Mouse (Mus musculus) liver, embryonic 14.5 days (tissue): ENCODE results near the gene Ugt8a. TPM values are rescaled to one million over a fixed set of nuclear protein-coding genes. Genes with fewer than 3 reads are reported as not detected.

Source experiments
- ATAC-seq: fragments of 200-750 bp; cut with Nextera tagmentation; 2 replicates; pipeline ENCODE4 v1.8.0; 2017; ENCODE audit warnings: moderate number of reproducible peaks, mild to moderate bottlenecking, moderate library complexity; ENCODE audit not compliant: insufficient read depth
- DNase-seq, 3 experiments: peaks; one replicate each; pipeline ENCODE4 v3.0.0-alpha.2; 2012 to 2013; ENCODE audit warnings: low read depth in 3 of 3, low spot score in 3 of 3
- H3K27ac ChIP-seq: fragments of 300-500 bp; sonication (generic); 2 replicates; pipeline ENCODE4 v1.5.1; 2014; ENCODE audit warnings: moderate library complexity, mild to moderate bottlenecking, control low read depth, inconsistent platforms
- H3K27me3 ChIP-seq: fragments of 300-500 bp; sonication (generic); 2 replicates; pipeline ENCODE4 v1.6.1; 2014; ENCODE audit warnings: mild to moderate bottlenecking, low read length, moderate library complexity; ENCODE audit not compliant: control insufficient read depth, insufficient read depth
- H3K36me3 ChIP-seq: fragments of 300-500 bp; sonication (generic); replicated peaks from 2 replicates; pipeline ENCODE4 v1.6.1; 2014; ENCODE audit warnings: low read depth; ENCODE audit not compliant: control insufficient read depth, insufficient read depth
- H3K4me1 ChIP-seq, 2 experiments: fragments of 200-500 bp in 1 of 2; fragments of 300-500 bp in 1 of 2; sonication (generic) in 1 of 2; replicated peaks; 2 replicates each; pipeline ENCODE4 v1.6.1; 2012 to 2014; ENCODE audit warnings: antibody characterized with exemption in 1 of 2, inconsistent platforms in 1 of 2, low read length in 1 of 2; ENCODE audit not compliant: control insufficient read depth in 2 of 2, insufficient read depth in 2 of 2
- H3K4me2 ChIP-seq: fragments of 300-500 bp; sonication (generic); 2 replicates; pipeline ENCODE4 v1.6.1; 2014; ENCODE audit warnings: low read depth, mild to moderate bottlenecking, control low read depth, moderate library complexity
- H3K4me3 ChIP-seq, 2 experiments: fragments of 200-500 bp in 1 of 2; fragments of 300-500 bp in 1 of 2; sonication (generic) in 1 of 2; 2 replicates each; pipeline ENCODE4 v1.5.1; 2012 to 2014; ENCODE audit warnings: low read depth in 2 of 2, low read length in 2 of 2, mild to moderate bottlenecking in 2 of 2, control low read depth in 1 of 2, inconsistent platforms in 1 of 2, moderate library complexity in 1 of 2; ENCODE audit not compliant: insufficient read depth in 1 of 2
- H3K9ac ChIP-seq: fragments of 300-500 bp; sonication (generic); replicated peaks from 2 replicates; pipeline ENCODE4 v1.6.1; 2014; ENCODE audit warnings: mild to moderate bottlenecking, control low read depth, moderate library complexity
- H3K9me3 ChIP-seq: fragments of 300-500 bp; sonication (generic); 2 replicates; pipeline ENCODE4 v1.6.1; 2016; ENCODE audit warnings: low read length, mixed read lengths; ENCODE audit not compliant: control insufficient read depth
- CTCF ChIP-seq: IDR thresholded peaks from 2 replicates; pipeline ENCODE4 v1.5.1; 2016; ENCODE audit warnings: antibody characterized with exemption, low read depth, control low read depth
- EP300 ChIP-seq: IDR thresholded peaks from 2 replicates; pipeline ENCODE4 v1.6.1; 2016; ENCODE audit warnings: antibody characterized with exemption, low read depth
- WGBS: fragments of 180-500 bp; shearing (Covaris S2); extraction: QIAGEN DNeasy Blood & Tissue Kit; methylation state at CpG from one replicate; pipeline ENCODE4 v1.1.7; 2014; ENCODE audit not compliant: insufficient replicate concordance; 5-methylcytosine and 5-hydroxymethylcytosine counted together
- polyA plus RNA-seq, 2 experiments: library from polyadenylated mRNA; depleted of rRNA in 1 of 2; stranded (reverse) in 1 of 2; unstranded in 1 of 2; fragments of >200 nt; fragmentation: Nextera tagmentation in 1 of 2; extraction: Ambion mirVana in 1 of 2; gene quantifications; 2 replicates each; pipeline versions ENCODE4 v1.2.1 to v1.2.3; 2012 to 2014

Ugt8a gene
- polyA plus RNA-seq, 2 experiments: 0.15 to 0.28 TPM

GRCm38 (mm10) chr3:125898976-125899375 lies 39.4 kb downstream of the Ugt8a start:
- DNase-seq (no peak), ATAC-seq (no peak)
- H3K4me1 ChIP-seq: no peaks in the 10 kb centered on the region
- no peak overlapping the region for H3K4me2 ChIP-seq
- H3K36me3 ChIP-seq: no peaks in the 10 kb centered on the region
- H3K27me3 ChIP-seq: no peaks in the 10 kb centered on the region
- H3K27ac ChIP-seq: no peak overlapping the region
- H3K4me3 ChIP-seq: no peak overlapping the region
- no peak overlapping the region for H3K9ac ChIP-seq
- TF ChIP-seq CTCF (no peak), EP300 (no peak)
- no peaks in the 10 kb centered on the region for H3K9me3 ChIP-seq
- 60% methylated on average over 1 of the region's 1 CpGs for WGBS

GRCm38 (mm10) chr3:125887109-125887508 lies 51.3 kb downstream of the Ugt8a start:
- H3K4me2 ChIP-seq: no peak overlapping the region
- H3K4me3 ChIP-seq: no peak overlapping the region
- ATAC-seq: no peak
- H3K36me3 ChIP-seq: no peaks in the 10 kb centered on the region
- TF ChIP-seq EP300 (no peak), CTCF (no peak)
- no peak for DNase-seq
- H3K9ac ChIP-seq: no peak overlapping the region
- H3K27ac ChIP-seq: no peak overlapping the region
- no peaks in the 10 kb centered on the region for H3K9me3 ChIP-seq
- H3K27me3 ChIP-seq: no peaks in the 10 kb centered on the region
- WGBS: 42% methylated on average over 2 of the region's 2 CpGs
- H3K4me1 ChIP-seq: no peaks in the 10 kb centered on the region

GRCm38 (mm10) chr3:125884879-125885278 lies 53.5 kb downstream of the Ugt8a start:
- Histone ChIP-seq H3K4me1 (no peaks in the 10 kb centered on the region), H3K9me3 (no peaks in the 10 kb centered on the region), H3K27me3 (no peaks in the 10 kb centered on the region), H3K36me3 (no peaks in the 10 kb centered on the region), H3K27ac (no peak overlapping the region), H3K4me2 (no peak overlapping the region), H3K4me3 (no peak overlapping the region), H3K9ac (no peak overlapping the region)
- TF ChIP-seq CTCF: no peak
- TF ChIP-seq EP300: no peak
- 64% methylated on average over 2 of the region's 2 CpGs for WGBS
- DNase-seq (no peak), ATAC-seq (no peak)

- H3K27ac ChIP-seq: no peak overlapping the region
- no peaks in the 10 kb centered on the region for H3K4me1 ChIP-seq
- TF ChIP-seq CTCF (no peak), EP300 (no peak)
- no peaks in the 10 kb centered on the region for H3K27me3 ChIP-seq
- no peaks in the 10 kb centered on the region for H3K9me3 ChIP-seq
- no peak for DNase-seq
- no peaks in the 10 kb centered on the region for H3K36me3 ChIP-seq
- no peak overlapping the region for H3K4me2 ChIP-seq
- no peak overlapping the region for H3K4me3 ChIP-seq
- no peak overlapping the region for H3K9ac ChIP-seq
- 41% methylated on average over 2 of the region's 2 CpGs for WGBS
- ATAC-seq: no peak
Measured at GRCm38 (mm10) chr3:125884423-125884822, 54.0 kb downstream of the Ugt8a start.

GRCm38 (mm10) chr3:125883009-125883408 lies 55.4 kb downstream of the Ugt8a start:
- Histone ChIP-seq H3K9me3 (no peaks in the 10 kb centered on the region), H3K36me3 (no peaks in the 10 kb centered on the region), H3K4me1 (no peaks in the 10 kb centered on the region), H3K27me3 (no peaks in the 10 kb centered on the region), H3K4me2 (no peak overlapping the region), H3K9ac (no peak overlapping the region), H3K27ac (no peak overlapping the region), H3K4me3 (no peak overlapping the region)
- DNase-seq (no peak), ATAC-seq (no peak)
- TF ChIP-seq EP300: no peak
- no peak for TF ChIP-seq CTCF

- Histone ChIP-seq H3K9ac (no peak overlapping the region), H3K4me1 (no peaks in the 10 kb centered on the region), H3K4me2 (no peak overlapping the region), H3K27me3 (no peaks in the 10 kb centered on the region), H3K27ac (no peak overlapping the region), H3K9me3 (no peaks in the 10 kb centered on the region), H3K36me3 (no peaks in the 10 kb centered on the region), H3K4me3 (no peak overlapping the region)
- TF ChIP-seq EP300 (no peak), CTCF (no peak)
- DNase-seq (no peak), ATAC-seq (no peak)
Measured at GRCm38 (mm10) chr3:125881835-125882234, 56.6 kb downstream of the Ugt8a start.
